Mouse (Mus musculus) heart, embryonic 12.5 days (tissue): ENCODE results near the gene Nectin1. TPM values are rescaled to one million over a fixed set of nuclear protein-coding genes. Genes with fewer than 3 reads are reported as not detected.

Experiments used
- ATAC-seq: fragments of 200-750 bp; cut with Nextera tagmentation; 2 replicates; pipeline ENCODE4 v1.8.0; 2017; ENCODE audit warnings: moderate TSS enrichment, moderate library complexity; ENCODE audit not compliant: insufficient number of reproducible peaks, low FRiP score
- H3K27ac ChIP-seq: fragments of 300-500 bp; sonication (generic); 2 replicates; pipeline ENCODE4 v1.5.1; 2016; ENCODE audit warnings: mild to moderate bottlenecking, moderate library complexity; ENCODE audit not compliant: poor library complexity, severe bottlenecking
- H3K27me3 ChIP-seq: fragments of 300-500 bp; sonication (generic); replicated peaks from 2 replicates; pipeline ENCODE4 v1.6.1; 2016; ENCODE audit warnings: mild to moderate bottlenecking, moderate library complexity
- H3K36me3 ChIP-seq: fragments of 300-500 bp; sonication (generic); 2 replicates; pipeline ENCODE4 v1.6.1; 2016; ENCODE audit warnings: mild to moderate bottlenecking, moderate library complexity
- H3K4me1 ChIP-seq: fragments of 300-500 bp; sonication (generic); replicated peaks from 2 replicates; pipeline ENCODE4 v1.6.1; 2016; ENCODE audit warnings: mild to moderate bottlenecking
- H3K4me2 ChIP-seq: fragments of 300-500 bp; sonication (generic); 2 replicates; pipeline ENCODE4 v1.6.1; 2016; ENCODE audit warnings: mild to moderate bottlenecking, moderate library complexity
- H3K4me3 ChIP-seq: fragments of 300-500 bp; sonication (generic); 2 replicates; pipeline ENCODE4 v1.5.1; 2016; ENCODE audit warnings: mild to moderate bottlenecking
- H3K9ac ChIP-seq: fragments of 300-500 bp; sonication (generic); 2 replicates; pipeline ENCODE4 v1.6.1; 2016; ENCODE audit warnings: mild to moderate bottlenecking, moderate library complexity
- H3K9me3 ChIP-seq: fragments of 300-500 bp; sonication (generic); replicated peaks from 2 replicates; pipeline ENCODE4 v1.6.1; 2016; ENCODE audit warnings: mild to moderate bottlenecking, moderate library complexity
- WGBS: fragments of 180-500 bp; shearing (Covaris S2); methylation state at CpG from one replicate; pipeline ENCODE4 v1.1.7; 2016; 5-methylcytosine and 5-hydroxymethylcytosine counted together
- polyA plus RNA-seq: library from polyadenylated mRNA; unstranded; fragments of >200 nt; fragmentation: Nextera tagmentation; extraction: Ambion mirVana; gene quantifications from 2 replicates; pipeline ENCODE4 v1.2.1, GENCODE M21; 2016

Gene Nectin1
- polyA plus RNA-seq, 1 experiment from 2014 or later = 1.9 TPM

DNA sequence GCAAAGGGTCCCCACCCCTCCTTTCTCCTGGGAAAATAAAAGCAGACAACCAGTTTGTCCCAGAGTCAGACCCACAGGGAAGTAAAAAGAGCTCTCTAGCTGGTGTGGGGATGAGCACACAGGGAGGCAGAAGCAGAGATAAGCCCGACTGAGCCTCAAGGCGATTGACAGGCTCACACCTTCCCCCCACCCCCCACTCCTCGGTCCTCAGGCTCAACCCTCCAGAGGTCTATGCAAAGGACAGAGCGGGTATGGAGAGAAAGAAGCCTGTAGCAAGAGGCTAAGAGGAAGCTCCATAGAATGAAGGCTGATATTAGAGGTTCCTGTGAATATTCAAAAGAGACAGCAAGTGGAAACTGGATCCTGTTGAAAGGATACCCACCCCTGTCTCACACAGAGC is 19.7 kb upstream of the Nectin1 start:
- H3K27ac ChIP-seq = no peak overlapping the region
- 0 out of 2 replicates have a peak, but pooled peaks cover 6% of the 10 kb centered on the region for H3K27me3 ChIP-seq
- ATAC-seq = no peak
- WGBS = 7% methylated on average over 4 of the region's 4 CpGs
- H3K9me3 ChIP-seq = no peaks in the 10 kb centered on the region
- H3K4me1 ChIP-seq = no peaks in the 10 kb centered on the region
- H3K36me3 ChIP-seq = no peaks in the 10 kb centered on the region
- no peak overlapping the region for H3K4me3 ChIP-seq
- H3K4me2 ChIP-seq = no peak overlapping the region
- H3K9ac ChIP-seq = no peak overlapping the region

DNA sequence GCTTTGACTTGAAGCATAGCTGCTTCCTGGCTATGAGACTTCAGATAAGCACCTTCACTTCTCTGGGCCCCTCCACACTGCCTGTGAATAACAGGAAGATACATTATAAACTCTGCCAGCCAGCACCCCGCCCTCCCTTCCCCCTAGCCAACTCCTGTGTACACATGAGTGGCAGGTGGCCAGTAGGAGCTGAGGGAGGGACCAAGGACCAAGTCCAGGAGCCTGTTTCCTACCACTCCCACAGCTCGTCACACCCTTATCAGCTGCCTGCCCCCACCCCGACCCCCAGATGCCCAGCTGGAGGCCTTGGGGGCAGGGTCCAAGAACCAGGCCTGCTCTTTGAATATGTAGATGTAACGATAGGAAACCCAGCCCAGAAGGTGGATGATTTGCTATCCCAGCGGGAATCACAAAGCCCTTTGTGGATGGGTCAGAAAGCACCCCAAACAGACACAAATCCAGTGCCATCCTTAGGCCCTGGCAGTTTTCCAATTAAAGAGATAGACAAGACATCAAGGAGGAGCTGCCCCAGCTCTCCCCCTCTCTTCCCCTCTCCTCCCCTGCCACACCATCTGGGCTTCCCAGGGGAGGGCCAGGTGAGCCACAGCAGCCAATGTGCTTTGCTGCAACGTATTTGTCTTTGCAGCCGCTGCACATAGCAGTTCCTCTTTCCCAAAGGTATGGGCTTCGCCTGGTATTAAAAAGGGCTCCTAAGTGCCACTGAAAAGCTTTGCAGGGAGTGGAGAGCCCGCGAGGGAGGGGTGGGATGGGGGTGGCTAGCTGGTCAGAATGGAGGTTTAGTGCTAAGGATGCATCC is 14.1 kb upstream of the Nectin1 start:
- Histone ChIP-seq H3K36me3 (no peaks in the 10 kb centered on the region), H3K27me3 (peaks cover 42% of the 10 kb centered on the region), H3K9ac (no peak overlapping the region), H3K4me2 (no peak overlapping the region), H3K4me3 (no peak overlapping the region), H3K4me1 (peaks cover 19% of the 10 kb centered on the region), H3K27ac (no peak overlapping the region), H3K9me3 (no peaks in the 10 kb centered on the region)
- 7% methylated on average over 10 of the region's 10 CpGs for WGBS
- peak; percentile 51; the same call in 1 of the 2 replicates for ATAC-seq

DNA sequence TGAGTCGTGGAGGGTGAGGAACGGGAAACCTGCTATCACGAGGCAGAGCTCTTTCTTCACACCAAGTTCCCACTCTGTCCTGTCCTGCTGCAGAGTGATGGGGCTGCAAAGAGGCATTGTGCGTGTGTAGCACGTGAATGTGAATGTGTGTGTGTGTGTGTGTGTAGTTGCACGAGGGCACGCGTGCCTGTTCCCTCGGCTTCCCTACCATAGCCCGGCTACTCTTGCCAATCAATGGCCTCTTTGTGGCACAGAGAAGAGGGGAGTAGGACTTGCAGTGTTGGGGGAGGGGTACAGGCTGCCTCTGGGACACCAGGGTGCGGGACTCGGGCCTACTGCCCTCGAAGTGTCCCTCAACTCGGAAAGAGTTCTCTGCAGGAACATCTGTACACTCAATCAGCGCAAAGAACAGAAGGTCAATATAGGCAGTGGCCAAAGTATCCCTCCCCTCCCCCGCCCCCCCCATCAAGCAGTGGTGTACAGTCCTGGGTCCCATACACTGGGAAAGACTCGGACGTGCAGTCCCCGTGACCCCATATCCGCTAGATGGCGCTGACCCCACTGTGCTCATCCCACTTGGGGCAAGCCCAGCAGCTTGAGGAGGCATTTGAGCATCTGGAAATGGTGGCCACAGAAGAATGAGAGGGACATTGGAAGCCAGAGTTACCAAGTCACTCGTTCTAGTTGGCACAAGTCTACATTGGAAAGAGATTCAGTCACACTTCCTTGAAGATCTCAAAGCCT is 13.3 kb upstream of the Nectin1 start:
- no peak overlapping the region for H3K9ac ChIP-seq
- WGBS = 20% methylated on average over 22 of the region's 22 CpGs
- H3K4me3 ChIP-seq = no peak overlapping the region
- H3K27ac ChIP-seq = no peak overlapping the region
- ATAC-seq = no peak
- peaks cover 39% of the 10 kb centered on the region for H3K27me3 ChIP-seq
- H3K4me2 ChIP-seq = no peak overlapping the region
- no peaks in the 10 kb centered on the region for H3K9me3 ChIP-seq
- peaks cover 19% of the 10 kb centered on the region for H3K4me1 ChIP-seq
- H3K36me3 ChIP-seq = no peaks in the 10 kb centered on the region

DNA sequence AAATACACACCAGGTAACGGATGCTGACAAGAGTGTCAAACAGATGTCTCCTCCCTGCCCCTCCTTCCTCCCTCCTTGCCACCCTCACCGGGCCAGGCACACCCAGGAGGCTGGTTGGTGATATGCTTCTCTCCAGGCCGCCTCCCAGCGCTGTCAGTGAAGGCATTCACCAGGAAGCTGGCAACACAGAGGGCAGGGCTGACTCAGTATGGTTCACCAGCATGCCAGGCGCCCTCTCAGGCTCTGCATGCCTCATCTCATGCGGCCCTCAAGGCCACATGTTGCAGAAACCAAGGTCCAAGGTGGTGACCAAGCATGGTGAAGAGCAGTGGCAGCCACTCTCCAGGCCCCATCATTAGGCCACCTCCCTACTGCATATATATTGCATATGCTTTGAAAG is 11.9 kb upstream of the Nectin1 start:
- no peak overlapping the region for H3K9ac ChIP-seq
- no peak overlapping the region for H3K27ac ChIP-seq
- no peaks in the 10 kb centered on the region for H3K9me3 ChIP-seq
- peaks cover 39% of the 10 kb centered on the region for H3K27me3 ChIP-seq
- WGBS = 58% methylated on average over 6 of the region's 6 CpGs
- peaks cover 19% of the 10 kb centered on the region for H3K4me1 ChIP-seq
- no peaks in the 10 kb centered on the region for H3K36me3 ChIP-seq
- H3K4me2 ChIP-seq = no peak overlapping the region
- no peak for ATAC-seq
- no peak overlapping the region for H3K4me3 ChIP-seq

DNA sequence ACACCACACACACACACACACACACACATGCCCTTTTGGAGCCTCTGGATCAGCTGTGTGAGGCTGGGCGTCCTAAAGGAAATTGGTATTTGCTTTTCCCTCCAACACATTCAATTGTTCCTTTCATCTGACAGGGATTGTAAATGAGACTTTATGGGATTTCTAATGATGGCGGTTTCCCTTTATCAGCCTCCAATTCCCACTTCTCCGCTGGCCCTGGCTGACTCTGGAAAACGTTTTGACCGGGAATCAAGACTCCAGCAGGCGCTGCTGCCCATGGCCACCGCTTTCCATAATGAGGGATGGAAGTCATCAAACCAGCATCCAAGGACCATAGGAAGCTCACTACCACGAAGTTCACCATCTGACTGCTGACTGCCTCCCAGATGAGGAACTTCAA is 11.1 kb upstream of the Nectin1 start:
- Histone ChIP-seq H3K4me1 (peaks cover 26% of the 10 kb centered on the region), H3K27ac (no peak overlapping the region), H3K4me2 (no peak overlapping the region), H3K36me3 (no peaks in the 10 kb centered on the region), H3K4me3 (no peak overlapping the region), H3K9ac (no peak overlapping the region), H3K9me3 (no peaks in the 10 kb centered on the region), H3K27me3 (peaks cover 39% of the 10 kb centered on the region)
- no peak for ATAC-seq
- WGBS = 51% methylated on average over 8 of the region's 8 CpGs

DNA sequence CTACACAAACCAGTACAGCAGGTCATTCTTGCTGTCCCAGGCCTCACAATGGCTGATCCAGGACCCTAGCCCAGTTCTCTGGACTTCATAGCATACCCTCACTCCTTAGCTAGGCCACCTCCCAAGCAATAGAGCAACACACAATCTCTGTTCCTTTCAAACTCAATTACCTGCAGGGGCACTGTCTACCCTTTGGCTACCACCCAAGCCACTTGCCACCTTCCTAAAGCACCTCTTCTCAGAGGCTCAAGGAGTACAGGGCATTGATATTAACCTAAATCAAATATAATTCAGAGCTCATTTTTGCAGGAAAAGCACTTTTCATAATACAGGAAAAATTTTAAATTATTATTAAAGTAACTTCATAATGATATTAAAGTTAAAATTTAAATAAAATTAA is 8.8 kb upstream of the Nectin1 start:
- H3K9ac ChIP-seq = no peak overlapping the region
- H3K36me3 ChIP-seq = no peaks in the 10 kb centered on the region
- no peak overlapping the region for H3K4me3 ChIP-seq
- ATAC-seq = no peak
- peaks cover 25% of the 10 kb centered on the region for H3K4me1 ChIP-seq
- H3K27me3 ChIP-seq = peaks cover 33% of the 10 kb centered on the region
- no peak overlapping the region for H3K27ac ChIP-seq
- H3K9me3 ChIP-seq = no peaks in the 10 kb centered on the region
- no peak overlapping the region for H3K4me2 ChIP-seq

DNA sequence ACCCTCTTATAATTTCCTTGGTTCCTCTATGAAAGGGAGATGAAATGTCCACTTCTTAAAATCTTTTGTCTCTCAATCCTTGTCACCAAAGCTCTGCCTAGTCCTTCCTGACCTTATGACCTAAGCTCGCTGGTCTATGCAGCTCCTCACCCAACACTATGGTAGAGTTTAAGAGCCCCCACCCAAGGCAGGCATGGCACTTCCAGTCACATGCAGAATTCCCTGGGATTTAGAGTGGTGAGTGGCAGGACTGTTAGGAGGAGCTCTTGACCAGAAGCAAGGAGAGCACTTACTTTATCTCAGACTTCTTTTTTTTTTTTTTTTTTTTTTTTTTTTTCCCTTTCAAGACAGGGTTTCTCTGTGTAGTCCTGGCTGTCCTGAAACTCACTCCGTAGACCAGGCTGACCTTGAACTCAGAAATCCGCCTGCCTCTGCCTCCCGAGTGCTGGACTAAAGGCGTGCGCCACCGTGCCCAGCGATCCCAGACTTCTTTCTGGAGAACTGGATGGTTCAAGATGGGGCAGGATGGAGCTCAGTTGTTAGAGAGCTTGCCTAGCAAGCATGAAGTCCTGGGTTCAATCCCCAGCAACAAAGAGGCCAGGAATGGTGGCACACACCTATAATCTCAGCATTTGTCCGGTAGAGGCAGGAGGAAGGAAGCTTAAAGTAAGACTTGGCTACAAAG is 7.6 kb upstream of the Nectin1 start:
- ATAC-seq = no peak
- Histone ChIP-seq H3K36me3 (no peaks in the 10 kb centered on the region), H3K9ac (no peak overlapping the region), H3K4me1 (peaks cover 19% of the 10 kb centered on the region), H3K4me3 (no peak overlapping the region), H3K27ac (no peak overlapping the region), H3K9me3 (no peaks in the 10 kb centered on the region), H3K27me3 (peaks cover 23% of the 10 kb centered on the region), H3K4me2 (no peak overlapping the region)
- WGBS = 82% methylated on average over 9 of the region's 9 CpGs

DNA sequence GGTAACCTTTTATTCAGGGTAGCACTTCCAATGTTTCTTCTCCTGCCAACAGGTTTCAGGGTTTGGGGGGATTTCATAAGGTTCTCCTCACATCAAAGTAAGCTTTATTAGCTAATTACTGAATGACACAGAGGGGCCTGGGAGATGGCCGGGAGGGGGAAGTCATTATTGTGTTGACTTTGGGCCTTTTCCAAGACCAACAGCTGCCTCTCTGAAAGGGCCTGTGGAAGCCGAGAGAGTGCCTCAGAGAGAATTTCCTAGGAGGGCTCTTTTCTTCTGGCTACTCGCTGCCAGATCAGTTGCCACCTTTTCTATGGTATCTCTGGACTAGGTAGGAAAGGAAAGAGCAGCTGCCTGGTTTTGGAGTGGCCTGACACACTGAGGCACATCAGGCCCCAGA is 6.5 kb upstream of the Nectin1 start:
- Histone ChIP-seq H3K27ac (no peak overlapping the region), H3K4me1 (peaks cover 19% of the 10 kb centered on the region), H3K4me3 (no peak overlapping the region), H3K27me3 (peaks cover 11% of the 10 kb centered on the region), H3K9ac (no peak overlapping the region; the same call in 1 of the 2 replicates), H3K36me3 (no peaks in the 10 kb centered on the region), H3K9me3 (no peaks in the 10 kb centered on the region), H3K4me2 (peak overlapping the region; percentile 53)
- no peak for ATAC-seq
- 23% methylated on average over 3 of the region's 3 CpGs for whole genome bisulfite sequencing

DNA sequence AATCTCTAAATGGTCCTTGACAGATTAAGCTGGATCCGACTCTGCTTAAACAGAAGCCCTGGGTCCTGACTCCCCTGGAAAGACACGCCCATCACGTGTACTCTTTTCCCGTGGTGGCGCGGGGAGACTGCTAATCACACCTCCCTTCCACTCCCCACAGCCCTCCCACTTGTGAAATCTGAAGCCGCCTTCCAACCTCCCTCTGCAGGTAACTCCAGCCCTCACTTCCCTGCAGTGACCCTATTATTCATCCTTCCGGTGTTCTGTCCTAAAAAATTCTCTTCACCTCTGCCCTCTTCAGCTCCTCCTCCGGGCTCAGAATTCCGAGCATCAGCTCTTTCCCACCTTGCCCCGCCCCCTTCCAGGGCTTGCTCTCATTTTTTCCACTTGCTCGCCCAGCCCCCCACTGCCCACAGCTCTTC is 5.9 kb upstream of the Nectin1 start:
- Histone ChIP-seq H3K9ac (no peak overlapping the region; the same call in 1 of the 2 replicates), H3K36me3 (no peaks in the 10 kb centered on the region), H3K4me1 (peaks cover 19% of the 10 kb centered on the region), H3K4me3 (peak overlapping the region; percentile 14; the same call in 1 of the 2 replicates), H3K4me2 (peak overlapping the region; percentile 53), H3K27me3 (peaks cover 10% of the 10 kb centered on the region), H3K9me3 (no peaks in the 10 kb centered on the region), H3K27ac (no peak overlapping the region)
- under 1% methylated on average over 12 of the region's 12 CpGs for WGBS
- ATAC-seq = no peak

DNA sequence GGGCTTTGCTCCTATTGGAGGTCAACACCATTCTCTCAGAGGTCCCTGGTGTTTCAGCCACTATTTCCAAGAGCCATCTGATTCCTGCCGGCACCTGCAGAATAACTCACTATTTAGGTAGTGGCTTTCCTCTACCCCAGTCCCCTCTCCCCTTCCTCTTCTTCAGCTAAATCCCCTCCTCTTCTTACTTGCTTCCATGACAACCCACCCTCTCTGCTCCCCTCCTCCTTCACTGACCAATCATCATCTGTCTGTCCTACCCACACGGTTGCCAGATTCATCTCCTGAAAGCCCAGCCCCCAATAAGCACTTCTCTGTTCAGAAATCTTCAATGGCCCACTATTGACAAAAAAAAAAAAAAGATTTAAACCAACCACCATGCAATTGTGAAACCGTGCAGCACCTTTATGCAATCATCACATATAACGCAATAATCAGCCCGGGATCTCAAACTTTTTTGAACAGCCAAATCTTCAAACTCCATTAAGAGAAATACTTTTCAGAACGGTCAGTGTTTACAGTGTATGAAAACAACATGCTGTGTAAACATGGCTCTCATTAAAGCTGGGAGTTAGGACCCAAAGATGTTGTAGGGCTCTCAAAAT is 5.2 kb upstream of the Nectin1 start:
- peak overlapping the region; percentile 53; the same call in 1 of the 2 replicates for H3K4me2 ChIP-seq
- WGBS = 31% methylated on average over 6 of the region's 6 CpGs

DNA sequence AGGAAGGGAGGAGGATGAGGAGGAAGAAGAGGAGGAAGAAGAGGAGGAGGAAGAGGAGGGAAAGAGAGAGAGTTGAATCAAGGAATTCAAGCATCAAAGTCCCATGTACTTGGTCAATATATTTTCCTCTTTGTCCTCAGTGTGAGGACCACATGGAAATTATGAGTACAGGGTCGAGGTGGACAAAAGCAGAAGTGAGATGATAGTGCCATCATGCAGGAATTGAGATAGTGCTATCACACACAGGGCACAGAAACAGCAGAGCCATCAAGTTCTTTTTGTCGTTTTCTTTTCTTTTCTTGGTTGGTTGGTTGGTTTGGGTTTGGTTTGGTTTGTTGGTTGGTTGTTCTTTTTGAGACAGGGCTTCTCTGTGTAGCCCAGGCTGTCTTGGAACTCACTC is 2.5 kb upstream of the Nectin1 start:
- no peaks in the 10 kb centered on the region for H3K36me3 ChIP-seq
- 59% methylated on average over 2 of the region's 2 CpGs for WGBS
- no peaks in the 10 kb centered on the region for H3K9me3 ChIP-seq
- H3K4me1 ChIP-seq = peaks cover 31% of the 10 kb centered on the region
- H3K27ac ChIP-seq = no peak overlapping the region
- peaks cover 7% of the 10 kb centered on the region for H3K27me3 ChIP-seq
- H3K9ac ChIP-seq = no peak overlapping the region
- no peak overlapping the region for H3K4me3 ChIP-seq
- H3K4me2 ChIP-seq = no peak overlapping the region
- ATAC-seq = no peak

More for the DNA sequence above, 5.2 kb upstream of the Nectin1 start:
- no peaks in the 10 kb centered on the region for H3K36me3 ChIP-seq
- peaks cover 10% of the 10 kb centered on the region for H3K27me3 ChIP-seq
- H3K4me3 ChIP-seq = no peak overlapping the region
- no peaks in the 10 kb centered on the region for H3K9me3 ChIP-seq
- ATAC-seq = no peak
- no peak overlapping the region for H3K27ac ChIP-seq
- H3K4me1 ChIP-seq = peaks cover 18% of the 10 kb centered on the region
- no peak overlapping the region for H3K9ac ChIP-seq
